Mouse (Mus musculus) stomach, postnatal 0 days (tissue): ENCODE data around the gene Dlg2.

ENCODE experiments used
- CTCF ChIP-seq: IDR thresholded peaks from 2 replicates; pipeline ENCODE4 v1.5.1; 2016; ENCODE audit warnings: antibody characterized with exemption, low read depth, mild to moderate bottlenecking, moderate library complexity
- EP300 ChIP-seq: optimal IDR thresholded peaks from 2 replicates; pipeline ENCODE3; 2016; ENCODE audit warnings: antibody characterized with exemption

- no peak for TF ChIP-seq CTCF
- TF ChIP-seq EP300: no peak
These were observed 1787.9 kb downstream of the Dlg2 start for GRCm38 (mm10) chr7:92264325-92264724.
